Mouse (Mus musculus) olfactory bulb, adult 2 months (tissue): Measurements from ENCODE around the gene Camk1g.

Source experiments
- CTCF ChIP-seq: fragments of 200-500 bp; IDR thresholded peaks from 2 replicates; pipeline ENCODE4 v1.5.1; 2012; ENCODE audit warnings: low read depth, mild to moderate bottlenecking, low read length, moderate library complexity; ENCODE audit not compliant: insufficient read depth
- POLR2A ChIP-seq: fragments of 200-500 bp; IDR thresholded peaks from 2 replicates; pipeline ENCODE4 v1.6.1; 2012; ENCODE audit warnings: mild to moderate bottlenecking, low read depth, low read length, moderate library complexity; ENCODE audit not compliant: insufficient read depth

DNA sequence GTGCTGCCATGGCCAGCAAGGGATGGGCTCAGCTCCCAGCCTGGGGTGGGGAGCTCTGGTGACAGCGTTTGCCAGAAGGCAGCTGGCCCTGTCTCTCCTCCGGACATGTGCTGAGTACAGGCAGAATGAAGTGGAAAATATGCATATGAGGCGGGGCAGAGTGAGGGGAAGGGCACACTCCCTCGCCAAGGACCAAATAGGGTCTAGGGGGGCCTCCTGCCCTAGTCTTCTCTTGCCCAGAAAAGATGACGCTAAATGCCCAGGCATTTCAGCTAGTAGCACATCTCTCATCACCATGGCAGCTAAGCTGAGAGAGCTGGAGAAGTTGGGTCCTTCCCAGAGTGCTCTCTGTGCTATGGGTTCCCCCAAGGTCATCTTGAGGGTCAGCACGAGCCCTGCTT lies 52.9 kb downstream of the Camk1g start:
- TF ChIP-seq POLR2A (no peak), CTCF (no peak)
